Mouse (Mus musculus) embryo, embryonic 11 days (tissue): ENCODE measurements around the gene Map2.
A peak's percentile ranks its signal among the peaks of the same experiment; 100 is the strongest.

Experiments used
- DNase-seq: peaks from one replicate; pipeline ENCODE4 v3.0.0-alpha.2; 2015

The Map2 gene

DNA sequence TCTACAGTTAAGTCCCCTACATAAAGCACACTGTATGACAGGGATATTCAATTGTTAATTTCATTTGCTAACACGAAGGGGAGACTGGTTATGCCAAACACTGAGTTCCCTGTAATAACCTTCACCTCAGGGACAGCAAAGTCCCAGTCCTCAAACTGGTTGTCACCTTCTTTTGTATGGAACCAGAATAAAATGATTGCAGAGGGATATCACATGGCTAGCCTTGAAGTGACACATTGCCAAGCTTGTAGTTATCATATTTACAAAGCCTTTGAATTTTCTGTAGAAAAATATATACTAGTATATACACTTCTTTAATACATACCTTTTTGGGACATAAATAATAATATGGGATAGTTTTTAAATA lies 146.0 kb downstream of the Map2 start:
- DNase-seq = no peak

DNA sequence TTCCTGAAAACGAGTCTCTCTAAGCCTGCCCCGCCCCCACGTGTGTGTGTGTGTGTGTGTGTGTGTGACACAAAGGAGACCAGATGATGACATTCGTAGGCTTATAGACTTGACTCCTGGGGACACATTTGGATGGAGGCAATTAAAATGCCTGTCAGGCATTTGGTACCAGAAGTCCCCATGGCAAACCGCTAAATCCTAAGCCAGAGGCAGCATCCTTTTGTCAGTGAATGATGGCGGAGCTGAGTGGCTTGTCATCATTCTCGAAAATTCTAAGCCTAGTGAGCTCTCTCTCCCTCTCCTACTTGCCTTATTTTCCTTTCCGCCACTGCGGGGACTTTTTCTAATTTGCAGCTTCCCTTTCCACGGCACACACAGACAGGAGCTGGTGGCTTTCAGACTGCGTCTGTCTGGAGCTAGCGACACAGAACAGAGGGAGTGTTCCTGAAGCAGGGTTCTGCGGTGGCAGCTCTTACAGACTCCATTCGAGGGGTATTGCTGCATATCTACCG lies 146.6 kb downstream of the Map2 start:
- peak; percentile 59 for DNase-seq

DNA sequence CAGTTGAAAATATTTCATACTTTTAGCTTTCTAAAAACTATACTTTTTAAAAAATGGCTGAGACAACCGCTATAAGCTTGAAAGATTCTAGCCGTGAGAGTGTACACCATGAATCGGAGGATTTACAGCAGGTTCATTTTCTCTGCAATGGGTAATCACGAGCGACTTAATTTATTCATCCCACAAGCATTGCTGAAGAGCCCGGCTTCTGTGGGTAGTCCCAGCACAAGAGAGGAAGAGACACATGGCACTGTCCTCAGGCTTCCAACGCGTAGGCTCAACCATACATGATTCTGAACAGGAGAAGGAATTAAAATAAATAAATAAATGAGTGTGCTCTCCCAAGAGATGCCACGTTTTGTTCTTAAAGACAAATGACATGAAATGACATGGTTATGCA lies 148.4 kb downstream of the Map2 start:
- no peak for DNase-seq

DNA sequence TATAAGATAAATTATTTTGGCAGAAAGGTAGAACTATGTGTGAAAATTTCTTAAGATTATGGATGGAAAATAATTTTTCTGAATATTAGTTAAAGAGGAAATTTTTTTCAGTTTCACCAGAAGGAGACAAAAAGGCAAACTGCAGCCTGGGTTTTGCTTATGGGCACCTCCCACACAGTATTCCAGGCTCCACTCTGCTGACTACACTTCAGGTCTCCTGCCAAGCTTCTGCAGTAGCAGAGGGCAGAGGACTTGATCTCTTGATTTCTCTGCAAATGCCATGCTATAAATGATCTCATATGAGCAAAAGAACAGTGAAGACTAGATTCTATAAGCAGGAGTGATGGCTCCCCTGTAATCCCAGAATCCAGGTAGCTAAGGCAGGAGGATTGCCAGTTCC lies 149.9 kb downstream of the Map2 start:
- DNase-seq = no peak

DNA sequence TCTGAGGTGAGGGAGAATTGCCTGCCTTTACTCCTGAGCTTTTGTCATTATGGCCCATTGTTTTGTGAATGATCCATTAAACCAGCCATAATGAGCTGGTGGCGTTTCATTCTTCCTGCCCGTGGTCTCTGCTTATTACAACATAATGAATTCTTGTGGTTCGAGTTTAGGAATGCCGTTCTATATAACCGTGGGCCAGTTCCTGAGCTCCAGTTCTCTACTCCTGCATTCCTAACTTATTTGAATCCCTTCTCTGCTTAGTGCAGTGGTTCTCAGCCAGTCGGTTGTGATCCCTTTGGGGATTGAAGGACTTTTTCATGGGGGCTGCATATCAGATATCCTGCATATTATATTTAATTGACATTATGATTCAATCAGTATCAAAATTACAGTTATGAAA lies 153.9 kb downstream of the Map2 start:
- DNase-seq = no peak

DNA sequence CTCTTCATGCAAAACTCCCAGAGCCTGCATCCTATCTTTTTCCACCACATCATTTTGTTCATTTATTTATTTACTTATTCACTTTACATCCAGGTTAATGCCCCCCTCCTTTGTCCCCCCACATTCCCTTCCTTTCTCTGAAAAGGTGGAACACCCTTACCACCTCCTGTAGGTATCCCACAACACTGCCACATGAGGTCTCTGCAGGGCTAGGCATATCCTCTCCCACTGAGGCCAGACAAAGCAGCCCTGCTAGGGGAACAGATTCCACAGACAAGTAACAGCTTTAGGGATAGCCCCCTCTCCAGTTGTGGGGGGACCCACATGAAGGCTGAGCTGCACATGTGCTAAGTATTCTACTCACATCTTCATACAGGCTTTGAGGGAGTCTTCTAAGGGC lies 154.5 kb downstream of the Map2 start:
- no peak for DNase-seq

DNA sequence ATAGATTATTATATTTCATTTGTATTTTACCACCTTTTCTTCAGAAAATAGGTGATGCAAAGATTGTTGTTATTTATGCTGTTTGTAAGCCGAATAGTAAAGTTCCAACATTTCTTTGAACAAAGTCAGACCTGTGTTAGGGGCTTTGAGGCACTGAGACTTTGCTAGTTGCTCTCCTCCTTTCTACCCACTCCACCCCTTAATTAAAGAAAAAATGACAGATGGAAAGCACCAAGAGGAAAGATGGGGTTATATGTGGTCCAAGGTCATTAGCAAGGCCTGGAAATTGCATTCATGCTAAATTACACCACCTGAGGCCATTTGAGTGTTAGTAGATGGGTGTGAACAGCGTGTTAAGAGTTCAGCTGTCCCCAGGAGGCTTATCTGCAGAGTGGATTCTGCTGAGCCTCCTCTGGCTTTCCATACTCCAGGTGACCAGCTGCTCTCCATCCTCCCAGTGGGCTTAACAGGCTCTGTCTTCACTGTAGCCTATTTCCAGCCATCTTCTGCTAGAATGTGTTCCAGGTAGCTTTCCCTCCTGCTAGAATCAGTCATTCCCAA lies 160.7 kb downstream of the Map2 start:
- no peak for DNase-seq

DNA sequence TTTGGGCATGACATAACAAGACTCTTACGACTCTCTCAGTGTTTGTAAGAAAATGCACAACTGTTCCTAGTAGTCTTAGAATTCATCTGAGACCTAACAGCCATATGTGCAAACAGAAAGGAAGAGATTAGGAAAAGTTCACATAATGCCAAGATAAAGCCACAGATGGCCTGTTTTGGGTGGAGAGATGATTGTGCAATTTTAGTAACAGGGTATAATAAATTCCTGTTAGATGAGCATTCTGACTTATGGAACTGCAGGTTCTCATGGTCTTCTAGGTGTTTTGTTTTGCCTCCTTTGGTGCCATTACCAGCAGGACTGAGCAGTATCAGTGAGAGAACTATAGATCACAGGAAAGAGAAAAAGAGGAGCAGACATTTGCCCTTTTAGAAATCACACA lies 164.1 kb downstream of the Map2 start:
- no peak for DNase-seq

DNA sequence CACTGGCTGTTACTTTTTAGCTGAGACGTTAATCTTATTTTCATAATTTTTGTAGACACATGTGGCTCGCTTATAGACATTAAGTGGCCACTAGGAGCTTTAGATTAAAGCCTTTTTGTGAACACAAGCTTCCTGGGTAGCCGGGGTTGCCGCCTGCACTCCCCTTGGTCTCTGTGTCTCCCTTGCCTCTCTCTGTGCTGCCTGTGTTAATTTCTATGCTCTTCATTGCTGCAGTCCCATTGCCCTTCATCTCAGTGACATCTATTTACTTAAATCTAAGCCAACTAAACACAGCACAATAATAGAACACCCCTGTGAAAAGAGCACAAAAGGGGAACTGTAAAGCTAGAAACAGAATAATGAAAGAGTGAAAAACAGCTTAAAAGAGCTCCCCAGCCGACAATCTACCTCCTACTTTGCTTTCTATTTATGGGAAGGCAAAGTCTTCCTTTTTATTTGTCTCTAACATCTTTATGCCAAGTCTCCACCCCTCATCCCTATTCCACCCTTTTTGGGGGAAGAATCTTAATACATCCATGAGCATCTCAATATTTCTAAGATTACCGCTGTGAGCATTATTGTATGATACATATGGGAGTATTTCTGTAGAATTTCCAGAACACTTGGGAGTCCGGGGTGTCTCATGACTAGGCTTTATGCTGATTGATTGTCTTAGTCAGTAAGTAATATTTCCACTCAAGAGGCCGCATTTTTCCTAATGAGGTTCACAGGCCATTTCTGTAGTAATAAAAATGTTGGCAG lies 173.5 kb downstream of the Map2 start:
- DNase-seq = no peak

DNA sequence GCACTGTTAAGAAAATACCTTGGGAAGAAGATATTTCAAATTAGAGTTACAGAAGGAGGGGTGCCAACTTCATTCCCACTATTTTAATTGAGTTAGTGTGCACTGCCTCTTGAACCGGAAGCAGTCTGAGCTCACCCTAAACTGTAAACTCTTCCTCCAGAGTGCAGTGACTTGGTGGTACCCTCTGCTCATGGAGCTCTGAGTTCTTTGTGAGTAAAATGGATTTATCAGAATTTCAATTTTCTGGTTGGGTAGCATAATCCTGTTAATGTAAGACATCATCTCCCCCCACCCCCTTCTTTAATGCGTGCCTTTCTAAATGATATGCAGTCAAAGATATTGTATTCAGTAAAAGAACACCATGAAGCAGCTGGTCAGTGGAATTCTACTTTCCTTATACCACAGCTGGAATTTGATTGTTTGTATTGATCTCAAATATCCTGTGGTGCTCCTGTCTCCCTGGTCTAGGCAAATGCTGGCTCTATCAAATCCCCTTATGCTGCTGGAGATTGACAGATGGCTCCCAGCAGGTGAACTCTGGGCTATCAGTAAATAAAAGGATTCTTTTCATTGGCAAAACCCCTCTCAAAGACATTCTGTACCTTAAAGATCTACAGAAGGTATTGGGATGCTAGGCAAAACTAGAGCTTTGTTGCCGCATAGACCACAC lies 174.2 kb downstream of the Map2 start:
- DNase-seq = no peak

DNA sequence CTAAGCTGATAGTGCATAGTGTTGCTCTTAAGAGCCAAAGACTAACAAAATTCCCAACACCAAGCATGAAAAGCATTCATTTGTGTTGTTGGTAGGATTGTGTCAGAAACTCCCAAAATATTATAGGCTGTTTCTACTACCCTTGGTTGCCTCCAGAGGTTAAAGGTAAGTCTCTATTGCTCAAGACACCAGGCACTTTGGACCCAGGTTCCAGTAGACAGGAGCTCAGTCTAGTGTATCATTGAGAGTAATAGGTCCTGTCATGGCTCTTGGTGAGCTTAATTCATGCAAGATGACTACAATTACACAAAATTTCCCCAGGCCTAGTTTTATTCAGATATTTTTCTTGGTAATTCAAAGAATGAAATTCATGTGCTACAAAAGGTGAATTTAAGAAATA lies 176.3 kb downstream of the Map2 start:
- DNase-seq = no peak

DNA sequence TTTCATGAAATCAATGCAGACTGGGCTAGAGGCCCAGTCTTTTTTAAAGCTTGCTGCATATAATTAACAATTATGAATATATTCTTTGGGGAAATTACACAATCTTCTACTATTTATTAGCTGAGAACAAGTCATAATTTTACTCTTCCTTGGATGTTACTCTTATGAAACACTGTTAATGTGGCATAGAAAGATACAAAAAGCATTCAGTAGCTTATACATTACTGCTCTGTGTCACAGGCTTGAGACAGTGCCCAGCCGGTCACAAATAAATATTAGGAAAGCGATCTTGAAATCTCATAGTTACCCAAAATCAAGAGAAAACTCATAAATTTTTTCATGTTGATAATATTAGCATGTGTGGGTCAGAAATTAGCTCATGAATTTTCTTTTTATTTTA lies 186.7 kb downstream of the Map2 start:
- no peak for DNase-seq

DNA sequence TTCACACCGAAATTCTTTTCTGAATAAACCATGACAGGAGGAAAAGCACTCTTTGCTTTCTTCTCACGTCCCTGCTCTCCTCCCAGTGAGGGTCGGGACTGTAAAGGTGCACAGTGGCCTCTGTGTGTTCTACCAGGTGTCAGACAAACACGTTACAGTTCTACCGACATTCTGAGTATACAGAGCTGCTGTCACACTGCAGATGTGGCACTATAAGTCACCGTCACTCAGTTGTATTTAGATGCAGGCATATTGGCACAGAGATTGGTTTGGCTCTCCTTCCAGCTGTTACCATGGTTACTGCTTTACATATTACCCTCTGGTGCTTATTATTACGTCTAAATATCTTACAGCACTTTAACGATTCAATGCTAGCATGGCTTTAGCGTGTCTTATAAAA lies 188.2 kb downstream of the Map2 start:
- no peak for DNase-seq

DNA sequence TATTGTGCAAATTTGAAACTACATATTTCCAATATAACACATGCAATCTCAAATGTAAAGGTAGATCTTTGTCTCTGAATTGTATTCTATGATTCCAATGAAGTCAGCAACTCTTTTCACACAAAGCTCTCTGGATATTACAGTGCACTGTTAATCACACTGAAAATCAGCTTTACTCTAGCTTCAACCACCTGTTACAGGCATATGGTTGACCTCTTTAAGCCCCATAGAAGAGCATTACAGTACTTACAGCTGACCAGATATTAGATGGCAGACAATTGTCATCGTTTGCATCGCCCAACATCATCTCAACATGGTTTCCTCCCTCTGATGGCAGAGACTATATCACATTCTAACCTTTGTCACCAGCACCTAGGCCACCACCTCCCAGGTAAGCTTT lies 189.3 kb downstream of the Map2 start:
- DNase-seq = no peak

DNA sequence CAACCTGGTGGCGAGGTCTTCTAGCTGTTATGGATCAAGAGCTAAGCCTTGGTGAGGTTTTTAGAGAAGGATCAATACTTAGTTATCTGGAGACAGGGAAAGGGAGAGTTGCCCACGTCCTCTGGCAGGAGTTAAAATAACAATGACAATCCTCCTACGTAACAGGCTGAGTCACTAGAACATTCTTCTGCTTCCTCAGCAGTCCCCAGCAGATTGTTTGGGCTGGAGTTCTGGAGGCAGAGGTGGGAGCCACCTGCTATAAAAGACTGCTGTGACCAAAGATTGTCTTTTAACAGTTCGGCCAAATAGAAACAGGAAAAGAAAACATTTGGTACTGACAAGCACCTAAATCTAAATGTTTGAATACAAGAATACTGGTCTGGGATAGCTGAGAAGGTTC lies 190.5 kb downstream of the Map2 start:
- no peak for DNase-seq

DNA sequence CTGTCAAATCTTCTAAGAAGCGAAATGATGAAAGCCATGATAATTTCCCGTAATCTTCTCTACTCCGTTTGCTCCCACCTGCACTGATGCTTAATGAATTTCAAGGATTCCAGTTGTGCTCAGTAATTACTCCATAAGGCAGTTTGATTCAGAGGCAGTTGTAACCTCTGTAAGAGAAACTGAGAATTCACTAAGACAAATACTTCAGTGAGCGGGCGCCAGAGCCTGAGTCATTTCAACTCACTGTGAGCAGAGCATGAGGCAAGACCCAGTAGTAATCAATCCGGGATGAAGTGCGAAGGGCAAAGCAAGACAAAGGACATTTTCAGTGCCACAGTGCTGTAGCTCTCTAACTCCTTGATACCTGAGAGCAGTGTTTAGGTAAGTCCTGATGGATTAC lies 194.4 kb downstream of the Map2 start:
- DNase-seq = no peak

DNA sequence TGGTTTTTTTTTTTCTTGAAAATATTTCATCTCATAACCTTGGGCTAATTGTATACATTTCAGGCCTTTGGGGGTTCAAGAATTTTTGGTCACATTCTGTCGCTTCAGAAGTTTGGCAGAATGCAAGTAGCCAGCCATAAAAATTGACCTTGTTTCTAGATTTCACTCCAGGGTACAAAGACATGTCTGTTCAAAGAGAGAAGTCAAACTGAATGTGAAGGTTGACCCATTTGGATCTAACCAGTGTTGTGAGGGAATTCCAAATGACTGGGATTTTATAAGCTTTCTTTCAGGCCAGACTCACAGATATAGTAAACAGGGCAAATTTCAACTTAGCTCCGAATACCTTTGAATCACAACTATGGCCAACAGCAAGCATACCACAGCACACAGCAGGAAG lies 196.3 kb downstream of the Map2 start:
- no peak for DNase-seq

DNA sequence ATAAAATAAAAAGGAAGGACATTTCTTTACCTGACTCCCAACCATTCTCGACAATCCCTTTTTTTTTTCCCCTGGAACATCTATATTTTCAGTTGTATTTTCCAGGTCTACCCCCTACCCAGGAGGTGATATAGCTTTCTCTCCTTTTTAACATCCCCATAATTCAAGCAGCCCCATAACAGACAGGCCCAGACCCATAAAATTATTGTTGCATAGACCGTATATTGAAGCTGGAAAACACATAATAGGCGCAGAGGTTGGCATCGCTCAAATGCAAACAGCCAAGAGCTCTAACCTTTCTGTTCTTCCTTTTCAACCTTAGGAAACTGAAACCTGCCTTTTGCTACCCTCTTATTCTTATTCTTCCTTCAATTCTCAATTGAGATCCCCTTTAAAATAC lies 211.2 kb downstream of the Map2 start:
- no peak for DNase-seq

DNA sequence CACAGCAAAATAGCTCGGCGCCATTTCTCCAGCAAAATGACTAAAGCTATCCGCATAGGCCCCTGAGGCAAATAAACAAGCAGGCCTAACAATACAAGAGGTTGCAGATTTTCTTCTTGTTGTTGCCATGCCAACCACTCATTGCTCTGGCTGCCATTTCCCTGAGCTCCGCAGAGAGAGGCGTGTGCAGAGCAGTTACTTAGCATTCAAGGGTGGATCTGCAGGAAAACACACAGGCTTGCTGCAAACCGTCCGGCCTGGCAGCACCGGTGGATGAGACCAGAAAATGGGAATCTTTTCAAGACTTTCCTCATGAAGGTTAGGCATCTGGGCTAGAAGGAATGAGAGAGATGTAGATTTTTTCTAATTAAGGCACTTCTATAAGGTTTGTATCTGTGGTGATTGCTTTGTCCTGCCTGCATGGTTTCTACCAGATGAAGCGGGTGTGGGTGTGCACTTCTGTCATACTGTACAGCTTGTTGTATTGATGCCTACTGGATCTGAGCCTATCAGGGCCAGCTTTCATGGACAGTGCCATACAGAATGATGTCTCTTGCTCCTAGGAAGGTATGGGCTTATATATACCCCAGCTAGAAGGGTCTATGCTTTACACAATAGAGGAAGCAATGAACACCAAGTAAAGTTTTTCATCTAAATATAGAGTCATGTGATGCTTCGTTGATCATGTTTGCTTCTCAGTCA lies 211.8 kb downstream of the Map2 start:
- DNase-seq = peak; percentile 74

DNA sequence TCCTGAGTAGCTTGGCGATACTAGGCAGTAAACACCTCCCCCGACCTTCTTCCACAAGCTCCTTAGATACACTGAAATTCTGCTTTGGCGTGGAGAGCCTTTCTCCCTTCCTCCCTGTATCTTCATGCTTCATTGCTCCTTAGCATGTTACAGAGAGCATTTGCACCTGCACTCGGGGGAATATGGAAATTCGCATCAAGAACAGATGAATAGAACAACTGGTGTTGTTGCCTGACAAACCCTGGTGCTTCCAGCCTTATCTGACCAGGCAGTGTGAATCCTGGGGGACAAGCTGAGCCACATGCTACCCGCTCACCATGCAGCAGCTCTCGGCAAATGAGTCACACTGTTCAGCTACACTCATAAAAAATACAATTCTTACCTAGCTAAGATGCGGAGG lies 213.5 kb downstream of the Map2 start:
- DNase-seq = peak; percentile 31

DNA sequence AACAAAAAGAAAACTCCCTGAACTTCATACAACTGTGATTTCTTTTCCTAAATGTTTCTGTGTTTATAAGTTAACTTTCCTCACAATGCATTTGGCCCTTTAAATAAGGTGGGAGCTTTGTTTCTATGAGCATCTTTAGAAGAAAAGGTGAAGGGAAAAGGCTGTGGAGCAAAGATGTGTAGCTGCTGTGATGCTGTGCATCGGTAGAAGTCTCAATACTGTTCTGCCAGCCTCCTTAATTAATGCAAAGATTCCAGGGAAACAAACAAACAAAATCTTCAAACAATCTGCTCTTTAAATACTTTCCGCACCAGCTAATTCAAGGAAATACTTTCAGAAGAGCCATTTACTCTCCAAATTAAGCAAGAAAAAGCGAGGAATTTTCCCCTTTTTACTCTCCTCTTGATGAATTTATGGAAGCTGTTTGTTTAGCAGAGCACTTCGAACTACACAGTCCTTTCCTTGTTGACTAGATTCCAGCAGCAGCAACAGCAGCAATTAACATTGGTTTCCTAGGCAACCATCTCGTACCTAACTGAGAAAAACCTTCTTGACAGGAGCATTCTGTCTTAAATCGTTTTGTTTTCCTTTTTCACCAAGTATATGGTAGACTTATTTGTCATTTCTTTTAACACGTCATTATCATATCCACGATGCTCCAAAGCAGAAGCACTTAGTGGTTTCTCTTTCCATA lies 220.0 kb downstream of the Map2 start:
- DNase-seq = peak; percentile 21

DNA sequence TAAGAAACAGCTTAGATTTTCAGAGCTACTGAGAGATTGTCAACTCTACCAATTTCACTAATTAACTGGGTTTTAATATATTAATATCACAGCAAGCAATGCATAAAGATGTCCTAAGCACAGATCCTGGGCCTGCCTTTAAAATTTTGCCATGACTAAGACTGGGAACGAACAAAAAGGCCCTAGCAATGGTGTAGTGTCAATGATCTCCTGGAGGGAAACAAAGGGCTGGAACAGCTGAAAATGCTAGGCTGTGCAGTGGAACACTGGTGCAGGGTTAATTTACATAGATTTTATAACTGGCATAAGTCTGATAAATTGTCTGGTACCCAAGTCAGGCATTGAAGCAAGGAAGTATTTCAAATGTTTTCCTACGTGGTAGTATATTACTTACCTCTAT lies 220.8 kb downstream of the Map2 start:
- DNase-seq = no peak

DNA sequence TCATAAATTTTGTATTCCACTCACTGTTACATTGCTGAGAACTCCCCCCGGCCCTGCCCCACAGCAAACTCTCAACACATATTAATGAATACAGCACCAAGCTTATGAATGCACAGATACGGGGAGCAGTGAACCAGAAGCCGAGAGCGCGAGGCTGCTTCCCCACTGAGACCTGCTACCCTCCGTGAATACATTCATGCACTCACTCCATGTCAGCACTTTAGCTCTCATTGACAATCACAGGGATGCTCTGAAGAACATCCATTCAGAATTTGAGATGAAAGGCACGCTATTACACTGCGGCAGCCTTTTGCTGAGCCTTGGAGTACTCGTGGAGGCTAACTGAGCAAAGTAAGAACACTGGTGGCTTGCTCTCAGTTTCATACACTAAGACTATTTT lies 226.8 kb downstream of the Map2 start:
- DNase-seq = peak; percentile 9
